Mouse (Mus musculus) embryonic fibroblast, embryonic 13.5 days (primary cell): ENCODE measurements around the gene Runx1.

Source experiments
- CTCF ChIP-seq: IDR thresholded peaks from 2 replicates; pipeline ENCODE4 v1.5.1; 2011; ENCODE audit warnings: mild to moderate bottlenecking, control low read depth, low read length, moderate library complexity, borderline replicate concordance; ENCODE audit not compliant: insufficient read depth
- POLR2A ChIP-seq: IDR thresholded peaks from 2 replicates; pipeline ENCODE4 v1.6.1; 2011; ENCODE audit warnings: low read depth, mild to moderate bottlenecking, control low read depth, low read length, moderate library complexity

DNA sequence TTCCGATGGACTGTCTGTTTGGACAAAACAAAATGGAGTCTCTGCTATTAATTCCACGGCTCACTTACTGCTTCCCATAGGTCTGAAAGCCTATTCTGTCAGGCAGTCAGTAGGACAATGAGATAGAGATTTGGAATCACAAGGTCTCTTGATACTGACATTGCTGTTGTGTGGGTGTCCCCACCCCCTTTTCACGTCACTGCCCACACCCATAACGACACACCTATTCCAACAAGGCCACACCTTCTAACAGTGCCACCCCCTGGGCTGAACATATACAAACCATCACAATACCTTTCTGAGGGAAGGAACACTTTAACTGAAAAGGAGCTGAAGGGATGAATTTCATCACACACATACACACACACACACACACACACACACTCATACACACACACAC is 68.4 kb downstream of the Runx1 start:
- no peak for TF ChIP-seq CTCF
- no peak for TF ChIP-seq POLR2A
